Mouse (Mus musculus) lung, embryonic 14.5 days (tissue): ENCODE measurements around the gene Cfap221. TPM values are rescaled to one million over a fixed set of nuclear protein-coding genes. Genes with fewer than 3 reads are reported as not detected.

Source experiments
- ATAC-seq: fragments of 200-750 bp; cut with Nextera tagmentation; 2 replicates; pipeline ENCODE4 v1.8.0; 2017; ENCODE audit warnings: mild to moderate bottlenecking, moderate TSS enrichment, moderate library complexity; ENCODE audit not compliant: insufficient read depth
- DNase-seq: peaks from one replicate; pipeline ENCODE4 v3.0.0-alpha.2; 2015
- H3K27ac ChIP-seq: fragments of 300-500 bp; sonication (generic); 2 replicates; pipeline ENCODE4 v1.5.1; 2014; ENCODE audit warnings: low read depth, mild to moderate bottlenecking, moderate library complexity
- H3K27me3 ChIP-seq: fragments of 300-500 bp; sonication (generic); 2 replicates; pipeline ENCODE4 v1.6.1; 2014; ENCODE audit warnings: low read length, control low read depth; ENCODE audit not compliant: insufficient read depth
- H3K36me3 ChIP-seq: fragments of 300-500 bp; sonication (generic); 2 replicates; pipeline ENCODE4 v1.6.1; 2014; ENCODE audit warnings: control low read depth; ENCODE audit not compliant: insufficient read depth
- H3K4me1 ChIP-seq: fragments of 300-500 bp; sonication (generic); 2 replicates; pipeline ENCODE4 v1.6.1; 2014; ENCODE audit warnings: antibody characterized with exemption, control low read depth; ENCODE audit not compliant: insufficient read depth
- H3K4me2 ChIP-seq: fragments of 300-500 bp; sonication (generic); 2 replicates; pipeline ENCODE4 v1.6.1; 2014; ENCODE audit warnings: mild to moderate bottlenecking
- H3K4me3 ChIP-seq: fragments of 300-500 bp; sonication (generic); 2 replicates; pipeline ENCODE4 v1.5.1; 2014; ENCODE audit warnings: low read depth, low read length
- H3K9ac ChIP-seq: fragments of 300-500 bp; sonication (generic); 2 replicates; pipeline ENCODE4 v1.6.1; 2014
- H3K9me3 ChIP-seq: fragments of 300-500 bp; sonication (generic); 2 replicates; pipeline ENCODE4 v1.6.1; 2016; ENCODE audit warnings: low read depth, low read length, control low read depth
- CTCF ChIP-seq: IDR thresholded peaks from 2 replicates; pipeline ENCODE4 v1.5.1; 2016; ENCODE audit warnings: antibody characterized with exemption, low read depth
- WGBS: fragments of 180-500 bp; shearing (Covaris S2); extraction: QIAGEN DNeasy Blood & Tissue Kit; methylation state at CpG from one replicate; pipeline ENCODE4 v1.1.7; 2014; 5-methylcytosine and 5-hydroxymethylcytosine counted together
- polyA plus RNA-seq: library from polyadenylated mRNA; unstranded; fragments of >200 nt; fragmentation: Nextera tagmentation; extraction: Ambion mirVana; gene quantifications from 2 replicates; pipeline ENCODE4 v1.2.1, GENCODE M21; 2014

The Cfap221 gene
- polyA plus RNA-seq = not detected in 2 replicates

DNA sequence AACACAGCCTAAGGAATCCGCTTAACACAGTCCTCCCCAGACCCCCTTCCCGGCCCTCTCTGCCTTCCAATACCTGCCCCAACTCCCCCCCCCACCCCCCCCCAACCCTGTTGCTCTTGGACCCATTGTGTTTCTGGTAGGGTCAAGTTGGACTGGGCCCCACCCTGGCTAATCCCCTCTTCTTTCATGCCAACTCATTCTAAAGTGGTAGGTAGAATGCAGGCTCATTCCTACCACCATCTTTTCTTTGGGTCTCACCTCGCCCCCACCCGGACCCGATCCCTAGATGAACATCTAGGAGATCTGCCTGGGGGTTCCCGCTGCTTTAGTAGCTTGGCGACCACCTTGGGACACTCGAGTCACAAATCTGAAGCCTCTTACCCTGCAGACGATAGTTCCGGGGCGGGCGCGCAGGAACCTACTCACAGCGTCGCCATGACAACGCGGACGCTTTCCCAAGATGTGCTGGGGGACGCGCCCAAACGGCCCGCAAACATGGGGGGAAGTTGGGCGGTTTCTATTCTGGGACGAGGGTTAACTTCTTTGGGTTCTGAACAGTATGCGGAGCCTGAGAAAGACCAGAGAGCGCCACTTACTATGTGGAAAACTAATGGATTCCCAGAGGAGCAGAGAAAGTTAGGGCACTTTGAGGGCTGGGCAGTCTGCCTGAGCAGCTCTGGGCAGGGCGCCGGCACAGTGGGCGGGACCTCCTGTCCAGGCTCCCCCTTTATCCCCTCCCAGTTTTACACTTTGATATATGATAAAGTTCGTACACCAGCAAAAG is at the start of gene Cfap221:
Gene Cfap221, minus strand, starts transcription at position 437 of the 784 bp plus-strand sequence.
- DNase-seq (peak; percentile 93), ATAC-seq (peak; percentile 98)
- TF ChIP-seq CTCF = no peak
- Histone ChIP-seq H3K27me3 (no peaks in the 10 kb centered on the region), H3K4me1 (no peaks in the 10 kb centered on the region), H3K36me3 (no peaks in the 10 kb centered on the region), H3K9me3 (no peaks in the 10 kb centered on the region), H3K9ac (peak within 1 kb of the TSS; percentile 11; the same call in 1 of the 2 replicates), H3K4me3 (peak within 1 kb of the TSS; percentile 43), H3K4me2 (peak within 1 kb of the TSS; percentile 72), H3K27ac (no peak within 1 kb of the TSS)
- 6% methylated on average over 30 of the region's 30 CpGs for WGBS

DNA sequence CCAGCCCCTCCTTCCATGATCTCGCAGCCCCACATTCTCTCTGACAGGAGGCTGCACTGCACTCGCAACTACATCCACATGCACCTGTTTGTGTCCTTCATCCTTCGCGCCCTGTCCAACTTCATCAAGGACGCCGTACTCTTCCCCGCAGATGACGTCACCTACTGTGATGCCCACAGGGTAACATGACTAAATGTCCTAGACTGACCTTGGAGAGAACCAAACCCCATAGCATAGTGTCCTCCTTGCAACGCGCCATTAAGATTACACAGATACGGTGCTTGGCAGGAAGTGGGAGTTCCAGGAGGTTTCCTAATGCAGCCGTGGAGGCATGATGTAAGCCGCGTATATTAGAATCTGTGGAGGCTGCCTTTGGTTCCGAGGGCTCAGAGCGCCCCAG is 47.5 kb upstream of the Cfap221 start:
- Histone ChIP-seq H3K4me1 (no peaks in the 10 kb centered on the region), H3K27ac (no peak overlapping the region), H3K27me3 (no peaks in the 10 kb centered on the region), H3K4me2 (no peak overlapping the region), H3K36me3 (no peaks in the 10 kb centered on the region), H3K4me3 (no peak overlapping the region), H3K9me3 (no peaks in the 10 kb centered on the region), H3K9ac (no peak overlapping the region)
- no peak for DNase-seq
- 83% methylated on average over 16 of the region's 16 CpGs for WGBS
- TF ChIP-seq CTCF = no peak
- no peak for ATAC-seq

- Histone ChIP-seq H3K27ac (no peak overlapping the region), H3K9me3 (no peaks in the 10 kb centered on the region), H3K27me3 (no peaks in the 10 kb centered on the region), H3K4me1 (no peaks in the 10 kb centered on the region), H3K36me3 (no peaks in the 10 kb centered on the region), H3K9ac (no peak overlapping the region), H3K4me2 (no peak overlapping the region), H3K4me3 (no peak overlapping the region)
- ATAC-seq (no peak), DNase-seq (no peak)
- no peak for TF ChIP-seq CTCF
- WGBS = 69% methylated on average over 8 of the region's 8 CpGs
Measured at GRCm38 (mm10) chr1:120042421-120042820, 45.4 kb upstream of the Cfap221 start.

DNA sequence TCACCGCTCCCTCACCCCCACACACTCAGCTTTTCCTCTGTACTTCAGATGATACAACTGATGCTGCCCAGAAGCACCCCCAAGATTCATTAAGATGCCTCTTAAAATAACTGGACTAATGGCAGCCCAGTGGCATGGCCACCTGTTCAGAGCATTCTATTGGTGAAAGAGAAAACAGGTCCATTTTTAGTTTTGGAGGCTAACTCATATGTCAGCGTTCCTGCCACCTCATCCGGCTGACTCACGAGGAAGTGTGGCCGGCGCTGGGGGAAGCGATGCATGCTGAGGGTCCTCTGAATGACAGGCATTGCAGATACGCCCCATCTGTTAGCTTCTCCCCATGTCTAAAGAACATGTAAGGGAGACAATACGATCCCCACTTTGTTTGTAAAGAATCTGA is 41.6 kb upstream of the Cfap221 start:
- H3K36me3 ChIP-seq = no peaks in the 10 kb centered on the region
- no peak overlapping the region for H3K9ac ChIP-seq
- H3K27ac ChIP-seq = no peak overlapping the region
- H3K27me3 ChIP-seq = no peaks in the 10 kb centered on the region
- H3K4me3 ChIP-seq = no peak overlapping the region
- no peak overlapping the region for H3K4me2 ChIP-seq
- H3K4me1 ChIP-seq = no peaks in the 10 kb centered on the region
- TF ChIP-seq CTCF = no peak
- ATAC-seq = 0 out of 2 replicates have a peak, but pooled peaks have one; percentile 9
- WGBS = 45% methylated on average over 9 of the region's 9 CpGs
- no peaks in the 10 kb centered on the region for H3K9me3 ChIP-seq
- peak; percentile 39 for DNase-seq

DNA sequence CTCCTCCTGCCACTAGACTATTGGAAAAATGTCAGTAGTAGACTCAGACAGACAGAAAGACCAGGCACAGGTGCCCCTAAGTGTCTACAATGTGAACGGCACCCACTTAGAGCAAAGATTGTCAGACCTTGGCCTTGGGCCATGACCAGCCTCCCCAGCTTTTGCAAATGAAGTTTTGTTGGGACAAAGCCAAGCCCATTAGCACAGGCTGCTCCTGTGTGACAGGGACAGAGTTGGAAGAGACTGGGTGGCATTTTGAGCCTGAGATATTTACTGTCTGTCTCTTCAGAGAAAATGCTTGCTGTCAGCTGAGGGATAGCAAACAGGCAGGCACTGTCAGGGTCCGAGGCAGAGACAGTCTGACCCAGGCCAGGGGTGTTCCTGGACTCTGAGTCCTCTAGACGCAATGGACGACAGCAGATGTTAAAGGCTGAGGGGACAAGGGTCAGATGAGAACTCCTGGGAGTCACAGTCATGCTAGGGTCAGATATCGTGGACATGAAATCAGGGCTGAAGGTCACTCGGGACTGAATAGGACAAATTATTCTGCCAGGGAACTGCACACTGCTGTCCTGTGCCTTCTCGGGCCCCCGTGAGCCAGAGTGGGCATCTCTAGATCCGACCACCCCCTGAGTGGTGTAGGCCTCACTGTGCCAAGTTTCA is 40.1 kb upstream of the Cfap221 start:
- Histone ChIP-seq H3K36me3 (no peaks in the 10 kb centered on the region), H3K27ac (no peak overlapping the region), H3K27me3 (no peaks in the 10 kb centered on the region), H3K9ac (no peak overlapping the region), H3K4me2 (no peak overlapping the region), H3K4me3 (no peak overlapping the region), H3K9me3 (no peaks in the 10 kb centered on the region), H3K4me1 (no peaks in the 10 kb centered on the region)
- DNase-seq (peak; percentile 81), ATAC-seq (peak; percentile 18; the same call in 1 of the 2 replicates)
- TF ChIP-seq CTCF = no peak
- WGBS = 51% methylated on average over 9 of the region's 9 CpGs

- ATAC-seq = no peak
Measured at GRCm38 (mm10) chr1:120035456-120036034, 38.5 kb upstream of the Cfap221 start.

DNA sequence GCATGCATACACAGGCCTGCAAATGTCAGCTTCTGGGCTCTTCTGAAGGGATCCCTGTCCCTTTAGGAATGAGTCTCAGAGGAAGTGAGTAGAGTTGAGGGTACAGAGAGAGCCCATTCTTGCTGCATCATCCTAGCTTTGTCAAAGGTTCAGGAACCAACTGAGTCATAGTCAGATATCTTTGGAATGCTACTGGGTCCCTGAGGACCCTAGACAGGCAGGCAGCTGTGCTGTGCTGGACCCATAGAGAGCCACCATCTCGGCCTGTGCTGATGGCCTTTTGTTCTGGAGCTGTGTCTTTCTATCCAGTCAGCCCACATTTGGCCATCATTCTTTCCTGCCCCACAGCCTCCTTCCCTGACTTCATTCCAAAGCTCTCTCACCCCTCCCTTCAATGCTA is 37.8 kb upstream of the Cfap221 start:
- 74% methylated on average over 1 of the region's 1 CpGs for WGBS
- H3K4me3 ChIP-seq = no peak overlapping the region
- no peak for DNase-seq
- no peak overlapping the region for H3K9ac ChIP-seq
- no peaks in the 10 kb centered on the region for H3K36me3 ChIP-seq
- no peaks in the 10 kb centered on the region for H3K27me3 ChIP-seq
- no peak overlapping the region for H3K4me2 ChIP-seq
- no peaks in the 10 kb centered on the region for H3K9me3 ChIP-seq
- no peak for TF ChIP-seq CTCF
- no peak overlapping the region for H3K27ac ChIP-seq
- H3K4me1 ChIP-seq = no peaks in the 10 kb centered on the region
- ATAC-seq = no peak

More at GRCm38 (mm10) chr1:120035456-120036034, 38.5 kb upstream of the Cfap221 start:
- H3K4me3 ChIP-seq = no peak overlapping the region
- no peak for TF ChIP-seq CTCF
- no peaks in the 10 kb centered on the region for H3K9me3 ChIP-seq
- no peak overlapping the region for H3K27ac ChIP-seq
- H3K4me2 ChIP-seq = no peak overlapping the region
- 72% methylated on average over 7 of the region's 7 CpGs for WGBS
- H3K36me3 ChIP-seq = no peaks in the 10 kb centered on the region
- no peak for DNase-seq
- no peaks in the 10 kb centered on the region for H3K27me3 ChIP-seq
- no peak overlapping the region for H3K9ac ChIP-seq
- no peaks in the 10 kb centered on the region for H3K4me1 ChIP-seq
